Mouse (Mus musculus): Measurements from ENCODE around the gene Setd3. TPM values are rescaled to one million over a fixed set of nuclear protein-coding genes. Genes with fewer than 3 reads are reported as not detected.

Setd3 gene
- total RNA-seq, 1 experiment from 2014 or later, result 130 TPM

- DNase-seq, result no peak
Measured at GRCm38 (mm10) chr12:108203895-108204294, 24.8 kb upstream of the Setd3 start.

- DNase-seq, result no peak
Measured at GRCm38 (mm10) chr12:108200094-108200493, 21.0 kb upstream of the Setd3 start.

- no peak for DNase-seq
Measured at GRCm38 (mm10) chr12:108198447-108198846, 19.3 kb upstream of the Setd3 start.

GRCm38 (mm10) chr12:108195761-108196160 lies 16.6 kb upstream of the Setd3 start:
- no peak for DNase-seq

GRCm38 (mm10) chr12:108193878-108194277 lies 14.8 kb upstream of the Setd3 start:
- no peak for DNase-seq

GRCm38 (mm10) chr12:108187541-108188091 lies 8.5 kb upstream of the Setd3 start:
- no peak for DNase-seq

GRCm38 (mm10) chr12:108181716-108182115 lies 2.6 kb upstream of the Setd3 start:
- DNase-seq, result no peak

- peak; percentile 97 for DNase-seq
Measured at GRCm38 (mm10) chr12:108179321-108180266, 480 bp upstream of the Setd3 start, which contains the start of gene Ccnk. Ccnk (plus strand) TSS chr12:108179579.

- DNase-seq, result peak; percentile 50
Measured at GRCm38 (mm10) chr12:108178331-108179245, 526 bp downstream of the Setd3 start.

GRCm38 (mm10) chr12:108176366-108176765 lies 2.7 kb downstream of the Setd3 start:
- no peak for DNase-seq

GRCm38 (mm10) chr12:108174606-108175505 lies 4.3 kb downstream of the Setd3 start:
- no peak for DNase-seq

- DNase-seq, result no peak
Measured at GRCm38 (mm10) chr12:108172639-108173038, 6.5 kb downstream of the Setd3 start.

GRCm38 (mm10) chr12:108171336-108171735 lies 7.8 kb downstream of the Setd3 start:
- DNase-seq, result no peak

- DNase-seq, result no peak
Measured at GRCm38 (mm10) chr12:108170467-108170866, 8.6 kb downstream of the Setd3 start.

- no peak for DNase-seq
Measured at GRCm38 (mm10) chr12:108168909-108169308, 10.2 kb downstream of the Setd3 start.

- no peak for DNase-seq
Measured at GRCm38 (mm10) chr12:108163706-108164105, 15.4 kb downstream of the Setd3 start.

GRCm38 (mm10) chr12:108162036-108162435 lies 17.1 kb downstream of the Setd3 start:
- DNase-seq, result no peak

GRCm38 (mm10) chr12:108159863-108160262 lies 19.3 kb downstream of the Setd3 start:
- DNase-seq, result no peak

GRCm38 (mm10) chr12:108152743-108153142 lies 26.4 kb downstream of the Setd3 start:
- no peak for DNase-seq

- DNase-seq, result no peak
Measured at GRCm38 (mm10) chr12:108149764-108150163, 29.4 kb downstream of the Setd3 start.

- no peak for DNase-seq
Measured at GRCm38 (mm10) chr12:108145198-108145597, 33.9 kb downstream of the Setd3 start.

Measured in adrenal gland, postnatal 25 days (tissue).